Mouse (Mus musculus): ENCODE measurements around the gene Tdp2.
"Not testable (repeated sequence)": the region's sequence is repeated elsewhere in the genome, so short reads cannot be mapped to it uniquely, and the experiment has no call there.

Tdp2 gene

GRCm38 (mm10) chr13:24824647-24825046 lies 6.8 kb upstream of the Tdp2 start:
- no peak for DNase-seq (ENCODE audit: low read depth)

- DNase-seq (ENCODE audit: low read depth), result no peak
Observed at GRCm38 (mm10) chr13:24825587-24825986, 5.9 kb upstream of the Tdp2 start.

- DNase-seq (ENCODE audit: low read depth), result no peak
Observed at GRCm38 (mm10) chr13:24826116-24826515, 5.4 kb upstream of the Tdp2 start.

- peak; percentile 54 for DNase-seq (ENCODE audit: low read depth)
Observed at GRCm38 (mm10) chr13:24830756-24831352, 625 bp upstream of the Tdp2 start.

- DNase-seq (ENCODE audit: low read depth), result peak; percentile 44
Observed at GRCm38 (mm10) chr13:24832131-24832810, 792 bp downstream of the Tdp2 start.

- DNase-seq (ENCODE audit: low read depth), result no peak
Observed at GRCm38 (mm10) chr13:24832811-24833155, 1.3 kb downstream of the Tdp2 start.

- DNase-seq (ENCODE audit: low read depth), result not testable (repeated sequence)
Observed at GRCm38 (mm10) chr13:24837765-24838164, 6.3 kb downstream of the Tdp2 start.

- no peak for DNase-seq (ENCODE audit: low read depth)
Observed at GRCm38 (mm10) chr13:24839831-24840230, 8.4 kb downstream of the Tdp2 start.

- no peak for DNase-seq (ENCODE audit: low read depth)
Observed at GRCm38 (mm10) chr13:24841702-24842101, 10.2 kb downstream of the Tdp2 start.

- DNase-seq (ENCODE audit: low read depth), result no peak
Observed at GRCm38 (mm10) chr13:24844983-24845955, 13.8 kb downstream of the Tdp2 start, which contains the start of gene D130043K22Rik. TSS of gene D130043K22Rik (plus strand) at chr13:24845135.

- DNase-seq (ENCODE audit: low read depth), result no peak
Observed at GRCm38 (mm10) chr13:24849318-24849717, 17.8 kb downstream of the Tdp2 start.

- peak; percentile 33 for DNase-seq (ENCODE audit: low read depth)
Observed at GRCm38 (mm10) chr13:24851989-24852388, 20.5 kb downstream of the Tdp2 start.

- DNase-seq (ENCODE audit: low read depth), result no peak
Observed at GRCm38 (mm10) chr13:24852570-24852969, 21.1 kb downstream of the Tdp2 start.

- DNase-seq (ENCODE audit: low read depth), result no peak
Observed at GRCm38 (mm10) chr13:24859115-24859514, 27.6 kb downstream of the Tdp2 start.

GRCm38 (mm10) chr13:24861084-24861483 lies 29.6 kb downstream of the Tdp2 start:
- DNase-seq (ENCODE audit: low read depth), result no peak

GRCm38 (mm10) chr13:24862021-24862420 lies 30.5 kb downstream of the Tdp2 start:
- no peak for DNase-seq (ENCODE audit: low read depth)

GRCm38 (mm10) chr13:24862520-24862919 lies 31.0 kb downstream of the Tdp2 start:
- DNase-seq (ENCODE audit: low read depth), result peak; percentile 76

GRCm38 (mm10) chr13:24866430-24867402 lies 35.2 kb downstream of the Tdp2 start:
- no peak for DNase-seq (ENCODE audit: low read depth)

GRCm38 (mm10) chr13:24867789-24868188 lies 36.3 kb downstream of the Tdp2 start:
- DNase-seq (ENCODE audit: low read depth), result no peak

GRCm38 (mm10) chr13:24868233-24868632 lies 36.8 kb downstream of the Tdp2 start:
- no peak for DNase-seq (ENCODE audit: low read depth)

GRCm38 (mm10) chr13:24879359-24880040 lies 48.0 kb downstream of the Tdp2 start:
- no peak for DNase-seq (ENCODE audit: low read depth)

Measured in 416B (cell line).